Mouse (Mus musculus): ENCODE measurements around the gene Dagla. TPM values are rescaled to one million over a fixed set of nuclear protein-coding genes. Genes with fewer than 3 reads are reported as not detected.

Dagla gene
- polyA plus RNA-seq (2012; rRNA removed; ENCODE audit: low replicate concordance): 13.0 and 13.4 TPM in 2 replicates

DNA sequence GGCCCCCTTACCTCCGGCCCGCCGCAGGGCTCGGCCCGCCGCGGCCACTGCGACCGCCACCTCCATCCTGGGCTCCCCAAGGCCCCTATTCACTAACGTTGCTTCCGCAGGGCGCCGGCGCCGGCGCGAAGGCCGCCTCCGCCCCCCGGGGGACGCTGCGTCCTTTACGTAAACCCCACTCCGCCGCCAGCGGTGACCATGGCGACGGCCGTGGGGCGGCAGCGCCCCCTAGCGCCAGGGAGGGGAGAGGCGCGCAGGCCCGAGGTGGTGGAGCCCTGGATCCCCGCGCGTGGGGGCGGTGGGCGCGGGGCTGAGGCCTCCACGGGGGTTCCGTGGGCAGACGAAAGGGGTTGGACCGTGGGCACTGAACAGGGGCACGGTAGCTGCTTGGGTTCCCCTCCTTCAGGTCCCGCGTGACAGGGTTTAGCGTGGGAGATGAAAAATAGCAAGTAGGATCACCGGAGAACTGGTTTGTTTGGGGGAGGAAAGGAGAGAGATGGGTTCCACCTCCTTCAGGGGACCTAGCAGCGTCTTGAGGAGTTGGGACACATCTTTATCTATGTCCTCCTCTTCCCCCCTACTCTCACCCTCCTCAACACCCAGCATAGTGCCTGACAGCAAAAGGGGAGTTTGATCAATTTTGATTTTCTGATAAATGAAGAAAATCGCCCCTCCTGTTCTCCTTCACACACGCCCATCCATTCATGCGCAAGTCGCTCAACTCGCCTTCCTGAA, at the start of gene Dagla:
Dagla (minus strand) TSS at position 68 of the 735 bp plus-strand sequence.

DNA sequence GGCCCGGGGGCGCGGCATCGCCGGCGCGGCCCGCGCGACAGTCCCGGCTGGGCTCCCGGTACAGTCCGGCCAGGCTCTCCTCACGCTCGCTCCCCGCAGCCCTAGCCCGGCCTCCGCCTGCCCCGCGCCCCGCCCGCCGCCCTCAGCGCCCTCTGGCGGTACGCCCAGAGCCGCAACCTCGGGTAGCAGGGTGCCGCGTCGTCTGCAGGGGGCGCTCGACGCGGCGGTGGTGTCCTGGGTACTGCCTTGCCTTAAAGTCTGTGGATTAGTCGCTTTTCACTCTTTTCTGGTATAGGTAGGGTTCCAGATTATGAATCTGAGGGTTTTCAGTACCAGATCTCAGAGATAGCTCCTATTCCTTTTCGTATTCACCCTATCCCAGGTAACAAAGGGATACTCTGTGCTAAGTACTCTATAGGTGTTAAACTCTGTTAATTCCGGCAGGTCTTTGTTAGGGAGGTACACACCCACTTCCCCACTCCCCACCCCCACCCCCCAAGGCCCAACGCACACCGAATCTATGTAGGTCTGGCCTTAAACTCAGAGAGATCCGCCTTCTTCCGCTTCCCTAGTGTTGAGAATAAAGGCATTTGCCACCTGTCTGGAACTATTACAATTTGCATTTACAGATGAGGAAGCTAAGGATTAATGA, 63.9 kb downstream of the Dagla start, which contains the start of gene Myrf:
Myrf (minus strand) TSS at position 95 of the 652 bp plus-strand sequence.

DNA sequence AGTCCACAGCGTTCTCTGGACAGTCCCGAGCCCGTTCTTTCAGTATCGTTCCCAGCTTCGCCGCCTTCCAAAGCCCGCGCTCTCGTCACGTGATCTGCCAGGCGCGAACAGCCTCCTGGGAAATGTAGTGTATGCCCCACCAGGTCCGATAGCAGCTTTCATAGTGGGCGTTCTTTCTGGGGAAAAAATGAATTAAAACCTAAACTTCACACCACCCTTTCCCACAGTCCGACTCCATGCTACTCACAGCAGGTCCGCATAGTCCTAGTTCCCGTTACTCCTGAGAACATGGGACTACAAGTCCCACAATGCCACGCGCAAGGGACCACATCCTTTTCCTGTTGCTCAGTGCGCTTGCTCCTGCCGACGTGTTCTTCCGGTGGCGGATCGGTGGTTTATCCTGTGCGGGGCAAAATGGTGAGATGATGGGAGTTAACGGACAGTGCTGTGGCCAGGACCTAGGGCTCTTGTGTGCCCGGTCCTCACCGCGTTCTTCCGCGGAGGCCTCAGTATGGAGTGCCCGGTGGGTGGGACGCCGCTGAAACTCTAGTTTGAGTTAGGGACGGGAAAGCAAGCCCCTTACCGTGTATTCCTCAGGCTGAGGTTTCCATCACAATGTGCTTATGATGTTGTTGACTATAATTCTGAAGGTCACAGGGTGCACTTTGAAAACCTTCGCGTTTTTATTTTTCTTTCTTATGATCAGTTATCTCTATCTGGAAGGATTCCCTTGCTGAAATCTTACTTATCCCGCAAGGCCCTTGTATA, 100.6 kb downstream of the Dagla start, which contains the start of the genes Tmem258 and Fen1:
Tmem258 (plus strand) TSS at position 167 of the 768 bp plus-strand sequence.
Fen1 (minus strand) TSS at position 322 of the 768 bp plus-strand sequence.

Other genes starting within 250 kb of the Dagla start
- gene Fads2, start 203.1 kb downstream of the Dagla start, polyA plus RNA-seq (2012; rRNA removed; ENCODE audit: low replicate concordance): 27.4 and 79.0 TPM in 2 replicates
- 38.6 and 77.2 TPM in 2 replicates for gene Fads1, start 122.0 kb downstream of the Dagla start, polyA plus RNA-seq (2012; rRNA removed; ENCODE audit: low replicate concordance)
- 93.3 and 125 TPM in 2 replicates for gene Tmem258, start 100.9 kb downstream of the Dagla start, polyA plus RNA-seq (2012; rRNA removed; ENCODE audit: low replicate concordance)
- gene Fen1, start 100.7 kb downstream of the Dagla start, polyA plus RNA-seq (2012; rRNA removed; ENCODE audit: low replicate concordance): 5.2 and 16.2 TPM in 2 replicates
- gene Myrf, start 64.1 kb downstream of the Dagla start, polyA plus RNA-seq (2012; rRNA removed; ENCODE audit: low replicate concordance): 6.1 and 19.3 TPM in 2 replicates
- 5.1 and 7.2 TPM in 2 replicates for gene Syt7, start 84.2 kb upstream of the Dagla start, polyA plus RNA-seq (2012; rRNA removed; ENCODE audit: low replicate concordance)
- 0.53 and 5.3 TPM in 2 replicates for gene Lrrc10b, start 152.6 kb upstream of the Dagla start, polyA plus RNA-seq (2012; rRNA removed; ENCODE audit: low replicate concordance)
- 0.40 and 0.42 TPM in 2 replicates for gene Ppp1r32, start 178.1 kb upstream of the Dagla start, polyA plus RNA-seq (2012; rRNA removed; ENCODE audit: low replicate concordance)
- 32.8 and 58.4 TPM in 2 replicates for gene Cpsf7, start 220.4 kb upstream of the Dagla start, polyA plus RNA-seq (2012; rRNA removed; ENCODE audit: low replicate concordance)
- gene Sdhaf2, start 221.3 kb upstream of the Dagla start, polyA plus RNA-seq (2012; rRNA removed; ENCODE audit: low replicate concordance): 40.4 and 50.3 TPM in 2 replicates